Mouse (Mus musculus) intestine, embryonic 15.5 days (tissue): ENCODE measurements around the gene Fam198b. TPM values are rescaled to one million over a fixed set of nuclear protein-coding genes. Genes with fewer than 3 reads are reported as not detected.

Experiments
- ATAC-seq: fragments of 200-750 bp; cut with Nextera tagmentation; 2 replicates; pipeline ENCODE4 v1.8.0; 2017; ENCODE audit warnings: moderate TSS enrichment, moderate library complexity
- H3K27ac ChIP-seq: fragments of 300-500 bp; sonication (generic); 2 replicates; pipeline ENCODE4 v1.5.1; 2015; ENCODE audit warnings: mild to moderate bottlenecking, inconsistent platforms
- H3K27me3 ChIP-seq: fragments of 300-500 bp; sonication (generic); replicated peaks from 2 replicates; pipeline ENCODE4 v1.6.1; 2015; ENCODE audit warnings: inconsistent platforms
- H3K36me3 ChIP-seq: fragments of 300-500 bp; sonication (generic); 2 replicates; pipeline ENCODE4 v1.6.1; 2015; ENCODE audit warnings: inconsistent platforms
- H3K4me1 ChIP-seq: fragments of 300-500 bp; sonication (generic); replicated peaks from 2 replicates; pipeline ENCODE4 v1.6.1; 2015; ENCODE audit warnings: inconsistent platforms
- H3K4me2 ChIP-seq: fragments of 300-500 bp; sonication (generic); replicated peaks from 2 replicates; pipeline ENCODE4 v1.6.1; 2015; ENCODE audit warnings: mild to moderate bottlenecking, inconsistent platforms
- H3K4me3 ChIP-seq: fragments of 300-500 bp; sonication (generic); replicated peaks from 2 replicates; pipeline ENCODE4 v1.5.1; 2015; ENCODE audit warnings: inconsistent platforms
- H3K9ac ChIP-seq: fragments of 300-500 bp; sonication (generic); 2 replicates; pipeline ENCODE4 v1.6.1; 2015; ENCODE audit warnings: inconsistent platforms
- H3K9me3 ChIP-seq: fragments of 300-500 bp; sonication (generic); 2 replicates; pipeline ENCODE4 v1.6.1; 2016; ENCODE audit warnings: inconsistent platforms
- WGBS: fragments of 180-500 bp; shearing (Covaris S2); methylation state at CpG from one replicate; pipeline ENCODE4 v1.1.7; 2015; 5-methylcytosine and 5-hydroxymethylcytosine counted together
- polyA plus RNA-seq: library from polyadenylated mRNA; unstranded; fragments of >200 nt; fragmentation: Nextera tagmentation; extraction: Ambion mirVana; gene quantifications from 2 replicates; pipeline ENCODE4 v1.2.1, GENCODE M21; 2015

The Fam198b gene
- polyA plus RNA-seq, 1 experiment from 2014 or later = 13.0 TPM

DNA sequence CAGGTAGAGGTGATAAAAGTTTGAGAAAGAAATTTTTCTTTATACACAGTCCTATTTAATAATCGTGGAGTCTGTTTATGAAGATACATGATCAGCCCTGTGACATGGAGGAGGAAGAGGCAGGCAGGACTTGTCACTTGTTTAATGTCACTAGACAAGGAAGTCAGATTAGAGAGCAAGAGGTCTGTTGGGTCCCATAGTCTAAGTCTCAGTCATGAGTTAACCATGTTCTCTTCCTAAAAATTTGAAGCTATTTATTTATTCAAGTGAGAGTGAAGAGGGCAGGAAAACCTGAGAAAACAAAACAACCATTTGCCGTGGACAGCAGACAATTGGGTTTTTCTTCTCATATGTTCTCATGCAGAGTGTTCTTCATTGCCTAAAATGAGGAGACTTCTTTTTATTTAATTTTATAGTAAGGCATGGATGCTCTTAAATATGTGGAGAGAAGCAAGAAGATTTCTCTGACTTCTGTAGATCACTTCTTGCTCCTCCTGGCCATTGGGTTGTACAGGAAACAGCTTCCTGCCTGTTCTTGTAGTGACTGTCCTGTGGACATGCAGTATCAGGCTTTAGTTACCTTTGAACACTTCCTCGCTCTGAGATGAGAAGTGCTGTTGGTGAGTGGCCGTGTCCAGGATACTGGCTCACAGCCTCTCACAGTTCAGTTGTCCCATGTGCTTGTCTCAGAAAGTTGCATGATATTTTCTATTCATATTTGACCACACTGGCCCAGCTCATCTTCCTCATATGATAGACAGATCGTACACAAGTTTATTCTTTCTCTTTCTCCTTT lies 22.1 kb downstream of the Fam198b start:
- H3K4me1 ChIP-seq = no peaks in the 10 kb centered on the region
- no peaks in the 10 kb centered on the region for H3K36me3 ChIP-seq
- no peak for ATAC-seq
- no peaks in the 10 kb centered on the region for H3K27me3 ChIP-seq
- H3K9me3 ChIP-seq = no peaks in the 10 kb centered on the region
- WGBS = 72% methylated on average over 5 of the region's 5 CpGs
- H3K4me2 ChIP-seq = no peak overlapping the region
- H3K27ac ChIP-seq = no peak overlapping the region
- no peak overlapping the region for H3K4me3 ChIP-seq
- H3K9ac ChIP-seq = no peak overlapping the region

DNA sequence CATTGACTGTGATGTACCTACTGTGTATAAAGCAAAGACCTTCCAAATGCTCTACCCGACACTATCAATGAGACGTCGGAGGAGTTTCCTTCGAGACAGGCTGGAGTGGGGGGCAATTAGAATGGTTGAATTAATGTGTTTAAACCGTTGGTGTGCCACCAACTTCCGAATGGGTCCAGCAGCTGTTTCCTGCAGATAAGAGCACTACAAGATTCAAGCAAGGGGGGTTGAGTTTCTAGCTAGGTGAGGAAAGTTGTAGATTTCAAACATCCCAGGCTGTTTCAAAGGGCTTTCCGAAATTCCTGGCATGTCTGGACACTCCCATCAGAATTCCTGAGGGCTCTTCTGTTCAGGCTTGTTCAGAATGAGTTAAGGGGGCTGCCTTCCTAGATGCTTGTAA lies 22.9 kb downstream of the Fam198b start:
- no peaks in the 10 kb centered on the region for H3K36me3 ChIP-seq
- H3K9ac ChIP-seq = no peak overlapping the region
- no peak overlapping the region for H3K4me3 ChIP-seq
- H3K9me3 ChIP-seq = no peaks in the 10 kb centered on the region
- 47% methylated on average over 7 of the region's 7 CpGs for WGBS
- H3K4me2 ChIP-seq = no peak overlapping the region
- H3K27ac ChIP-seq = no peak overlapping the region
- H3K4me1 ChIP-seq = no peaks in the 10 kb centered on the region
- no peak for ATAC-seq
- H3K27me3 ChIP-seq = no peaks in the 10 kb centered on the region

GRCm38 (mm10) chr3:79910375-79911141 lies 26.2 kb downstream of the Fam198b start:
- H3K9me3 ChIP-seq = no peaks in the 10 kb centered on the region
- no peak overlapping the region for H3K4me2 ChIP-seq
- WGBS = 67% methylated on average over 10 of the region's 10 CpGs
- H3K36me3 ChIP-seq = no peaks in the 10 kb centered on the region
- no peak overlapping the region for H3K4me3 ChIP-seq
- no peak overlapping the region for H3K27ac ChIP-seq
- no peaks in the 10 kb centered on the region for H3K27me3 ChIP-seq
- H3K9ac ChIP-seq = no peak overlapping the region
- H3K4me1 ChIP-seq = no peaks in the 10 kb centered on the region
- ATAC-seq = no peak

DNA sequence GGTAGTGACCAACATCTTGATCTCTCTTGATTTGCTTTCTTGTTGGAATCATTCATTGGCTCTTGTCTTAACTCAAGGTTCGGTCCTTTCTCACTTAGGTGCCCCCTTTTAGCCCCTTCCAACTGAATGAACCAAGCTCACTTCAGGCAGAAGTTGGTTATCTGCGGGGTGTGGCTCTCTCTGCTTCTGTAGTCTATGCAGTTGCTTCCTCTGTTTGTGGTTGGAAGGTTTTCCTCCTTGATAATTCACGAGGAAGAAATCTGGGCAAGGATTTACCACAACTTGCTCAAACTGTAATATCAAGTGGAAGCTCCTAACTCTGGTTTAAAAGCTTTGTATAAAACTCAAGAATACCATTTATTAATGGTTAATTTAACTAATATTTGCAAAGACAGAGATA lies 26.8 kb downstream of the Fam198b start:
- no peak for ATAC-seq
- Histone ChIP-seq H3K4me3 (no peak overlapping the region), H3K4me2 (no peak overlapping the region), H3K27me3 (no peaks in the 10 kb centered on the region), H3K36me3 (no peaks in the 10 kb centered on the region), H3K9ac (no peak overlapping the region), H3K4me1 (no peaks in the 10 kb centered on the region), H3K27ac (no peak overlapping the region), H3K9me3 (no peaks in the 10 kb centered on the region)
- 72% methylated on average over 3 of the region's 3 CpGs for WGBS

DNA sequence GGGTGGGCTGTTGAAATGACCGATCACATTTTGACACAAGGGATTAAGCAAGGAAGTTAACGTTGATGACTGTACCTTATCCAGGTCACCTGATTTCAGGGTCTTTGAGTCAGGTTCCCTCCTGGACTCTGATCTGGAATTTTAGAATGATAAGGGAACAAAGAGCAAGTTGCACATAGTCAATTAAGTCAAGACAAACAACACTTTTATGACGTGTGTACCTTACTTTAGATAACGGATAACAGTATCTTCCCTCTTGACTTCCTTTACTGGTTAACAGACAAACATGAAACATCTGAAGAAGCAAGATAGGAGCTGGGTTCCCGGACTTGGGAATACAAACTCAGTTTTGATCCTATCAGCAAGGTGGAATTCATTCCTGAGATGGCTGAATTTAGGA lies 29.7 kb downstream of the Fam198b start:
- ATAC-seq = peak; percentile 89
- Histone ChIP-seq H3K36me3 (no peaks in the 10 kb centered on the region), H3K9me3 (no peaks in the 10 kb centered on the region), H3K4me3 (no peak overlapping the region), H3K4me2 (no peak overlapping the region), H3K9ac (no peak overlapping the region), H3K27ac (no peak overlapping the region), H3K4me1 (no peaks in the 10 kb centered on the region), H3K27me3 (no peaks in the 10 kb centered on the region)
- 53% methylated on average over 5 of the region's 5 CpGs for whole genome bisulfite sequencing

GRCm38 (mm10) chr3:79916185-79916584 lies 31.9 kb downstream of the Fam198b start:
- Histone ChIP-seq H3K36me3 (no peaks in the 10 kb centered on the region), H3K9ac (no peak overlapping the region), H3K4me2 (no peak overlapping the region), H3K9me3 (no peaks in the 10 kb centered on the region), H3K4me3 (no peak overlapping the region), H3K4me1 (no peaks in the 10 kb centered on the region), H3K27ac (no peak overlapping the region), H3K27me3 (no peaks in the 10 kb centered on the region)
- ATAC-seq = no peak
- WGBS = 91% methylated on average over 5 of the region's 5 CpGs

DNA sequence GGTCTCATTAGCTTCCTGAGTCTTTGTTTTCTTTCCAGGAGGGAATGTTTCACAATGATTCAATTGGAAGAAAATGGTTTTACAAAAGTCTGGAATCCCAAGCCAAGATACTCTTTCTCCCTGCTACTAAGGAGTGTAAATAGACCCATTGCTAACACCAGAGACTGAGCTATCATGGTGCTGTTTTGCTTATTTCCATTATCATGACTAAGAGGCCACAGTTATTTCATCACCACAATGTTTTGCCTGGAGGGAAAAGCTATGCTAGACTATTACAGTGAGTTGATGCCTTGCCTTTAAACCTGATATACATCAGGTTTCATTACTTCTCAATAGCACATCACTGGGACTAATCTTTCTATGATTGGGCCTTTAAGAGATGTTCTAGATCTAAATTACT lies 34.4 kb downstream of the Fam198b start:
- no peaks in the 10 kb centered on the region for H3K36me3 ChIP-seq
- H3K27ac ChIP-seq = no peak overlapping the region
- no peaks in the 10 kb centered on the region for H3K27me3 ChIP-seq
- no peak overlapping the region for H3K4me3 ChIP-seq
- H3K4me2 ChIP-seq = no peak overlapping the region
- H3K4me1 ChIP-seq = no peaks in the 10 kb centered on the region
- ATAC-seq = no peak
- no peak overlapping the region for H3K9ac ChIP-seq
- H3K9me3 ChIP-seq = no peaks in the 10 kb centered on the region

DNA sequence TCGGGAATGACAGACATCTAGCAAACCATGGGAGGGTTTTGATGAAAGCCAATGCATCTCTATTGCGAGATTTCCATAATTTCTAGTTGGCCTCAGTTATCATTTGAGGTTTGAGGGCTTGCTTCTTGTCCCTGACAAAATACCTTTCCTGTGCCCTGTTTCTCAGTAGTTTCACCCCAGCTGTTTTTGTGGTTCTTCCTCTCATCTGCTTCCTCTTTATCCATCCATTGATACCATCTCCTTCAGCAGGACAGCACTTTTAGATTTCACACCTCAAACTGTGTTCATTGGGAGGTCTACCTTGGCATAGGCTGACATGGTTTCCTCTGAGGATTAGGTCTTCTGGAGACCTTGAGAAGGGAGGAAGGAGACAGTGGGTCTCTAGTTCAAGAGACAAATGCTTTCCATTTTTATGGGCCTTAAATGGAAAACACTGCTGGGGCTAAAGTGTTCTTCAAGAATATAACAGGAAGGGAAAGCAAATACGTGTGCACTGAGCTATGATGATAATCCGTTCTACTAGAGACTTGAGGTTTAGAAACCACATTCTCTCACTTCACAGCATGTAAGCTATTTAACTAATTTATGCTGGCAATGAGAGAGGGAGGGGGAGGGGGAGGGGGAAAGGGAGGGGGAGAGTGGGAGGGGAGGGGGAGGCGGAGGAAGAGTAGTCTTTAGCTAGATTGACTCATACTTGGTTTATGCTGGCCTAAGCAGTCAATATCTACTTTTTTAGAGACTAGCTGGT lies 41.8 kb downstream of the Fam198b start:
- Histone ChIP-seq H3K4me2 (no peak overlapping the region), H3K4me1 (no peaks in the 10 kb centered on the region), H3K27ac (no peak overlapping the region), H3K9ac (no peak overlapping the region), H3K4me3 (no peak overlapping the region), H3K27me3 (no peaks in the 10 kb centered on the region), H3K36me3 (no peaks in the 10 kb centered on the region), H3K9me3 (no peaks in the 10 kb centered on the region)
- no peak for ATAC-seq
- 75% methylated on average over 5 of the region's 5 CpGs for WGBS

GRCm38 (mm10) chr3:79927050-79927449 lies 42.7 kb downstream of the Fam198b start:
- no peaks in the 10 kb centered on the region for H3K4me1 ChIP-seq

DNA sequence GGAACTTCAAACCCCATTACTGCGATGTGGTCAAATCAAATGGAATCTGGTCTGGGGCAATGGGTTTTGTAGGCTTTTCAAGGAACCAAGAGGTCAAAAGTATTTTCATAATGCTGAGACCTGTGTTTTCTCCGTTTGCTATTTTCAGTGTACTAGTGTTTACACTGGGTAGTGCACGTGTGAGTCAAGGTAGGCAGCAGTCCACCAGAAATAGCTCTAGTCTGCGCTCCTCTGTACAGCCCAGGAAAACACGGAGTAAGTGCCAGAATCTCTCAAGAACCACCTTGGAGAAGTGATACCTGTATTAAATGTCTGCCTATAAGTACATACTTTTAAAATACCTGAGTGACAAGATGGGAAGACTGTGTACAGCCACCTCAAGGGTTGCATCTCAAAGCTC lies 44.1 kb downstream of the Fam198b start:
- H3K4me1 ChIP-seq = no peaks in the 10 kb centered on the region
- H3K9ac ChIP-seq = no peak overlapping the region
- no peak overlapping the region for H3K27ac ChIP-seq
- 75% methylated on average over 5 of the region's 5 CpGs for WGBS
- ATAC-seq = no peak
- H3K9me3 ChIP-seq = no peaks in the 10 kb centered on the region
- no peaks in the 10 kb centered on the region for H3K27me3 ChIP-seq
- no peak overlapping the region for H3K4me3 ChIP-seq
- no peak overlapping the region for H3K4me2 ChIP-seq
- no peaks in the 10 kb centered on the region for H3K36me3 ChIP-seq

More at GRCm38 (mm10) chr3:79927050-79927449, 42.7 kb downstream of the Fam198b start:
- no peaks in the 10 kb centered on the region for H3K9me3 ChIP-seq
- no peak for ATAC-seq
- WGBS = 56% methylated on average over 4 of the region's 4 CpGs
- no peak overlapping the region for H3K4me3 ChIP-seq
- H3K36me3 ChIP-seq = no peaks in the 10 kb centered on the region
- H3K27me3 ChIP-seq = no peaks in the 10 kb centered on the region
- no peak overlapping the region for H3K9ac ChIP-seq
- no peak overlapping the region for H3K4me2 ChIP-seq
- no peak overlapping the region for H3K27ac ChIP-seq

DNA sequence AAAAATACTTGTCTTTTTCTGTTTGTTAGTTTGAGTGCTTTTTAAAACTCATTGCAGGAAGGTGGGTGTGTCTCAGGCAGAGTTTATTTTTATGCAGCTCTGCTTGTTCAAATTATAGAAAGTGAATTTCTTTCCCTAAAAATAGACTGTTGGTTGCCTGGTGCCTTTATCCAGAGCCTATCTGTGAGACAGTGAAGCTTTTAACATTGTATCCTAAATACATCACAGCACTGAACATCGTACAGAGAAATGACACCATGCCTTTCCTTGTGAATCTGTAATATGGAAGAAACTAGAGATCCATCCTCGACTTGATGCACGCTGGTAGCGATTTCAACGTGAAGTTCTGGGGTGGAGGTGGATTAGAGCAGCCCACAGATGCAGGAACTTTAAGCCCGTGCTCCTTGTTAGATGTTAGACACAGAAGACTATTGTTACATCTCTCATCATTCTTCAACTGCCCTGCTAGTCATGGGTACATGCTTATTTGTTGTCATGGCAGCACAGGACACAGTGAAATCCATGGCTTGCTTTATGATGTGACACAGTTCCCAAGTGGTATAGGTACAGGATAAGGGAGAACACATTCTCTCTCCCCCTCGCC lies 45.9 kb downstream of the Fam198b start:
- Histone ChIP-seq H3K27ac (no peak overlapping the region), H3K36me3 (no peaks in the 10 kb centered on the region), H3K27me3 (no peaks in the 10 kb centered on the region), H3K4me3 (no peak overlapping the region), H3K4me1 (no peaks in the 10 kb centered on the region), H3K9ac (no peak overlapping the region), H3K4me2 (no peak overlapping the region), H3K9me3 (no peaks in the 10 kb centered on the region)
- 63% methylated on average over 6 of the region's 7 CpGs for WGBS
- no peak for ATAC-seq

DNA sequence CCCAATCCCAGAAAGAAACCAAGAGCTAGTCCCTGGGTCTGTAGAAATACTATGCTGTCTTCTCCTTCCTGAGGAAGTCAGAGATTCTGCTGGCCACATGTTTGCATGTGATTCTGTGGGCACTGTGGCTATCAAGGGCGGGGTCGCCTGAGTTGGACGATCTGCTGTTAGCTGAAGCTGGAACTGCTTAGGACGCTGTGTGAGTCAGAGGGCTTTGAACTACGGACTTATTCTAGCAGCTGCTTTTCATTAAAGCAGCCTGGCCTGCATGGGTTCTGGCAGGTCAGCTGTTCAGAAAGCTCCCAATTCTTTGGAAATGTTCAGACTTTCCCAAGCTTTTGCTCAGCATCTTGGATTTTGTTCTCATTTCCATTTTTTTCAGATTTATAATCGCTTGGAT lies 51.9 kb downstream of the Fam198b start:
- peaks cover 4% of the 10 kb centered on the region; the same call in 1 of the 2 replicates for H3K4me1 ChIP-seq
- no peak overlapping the region for H3K4me3 ChIP-seq
- H3K9ac ChIP-seq = no peak overlapping the region
- ATAC-seq = peak; percentile 71
- 47% methylated on average over 6 of the region's 6 CpGs for WGBS
- H3K9me3 ChIP-seq = no peaks in the 10 kb centered on the region
- no peaks in the 10 kb centered on the region for H3K36me3 ChIP-seq
- H3K27me3 ChIP-seq = no peaks in the 10 kb centered on the region
- no peak overlapping the region for H3K4me2 ChIP-seq
- no peak overlapping the region for H3K27ac ChIP-seq
